Mouse (Mus musculus): ENCODE measurements around the gene Tmem147. TPM values are rescaled to one million over a fixed set of nuclear protein-coding genes. Genes with fewer than 3 reads are reported as not detected.

Gene Tmem147
- polyA plus RNA-seq, 1 experiment from 2014 or later = 181 TPM

GRCm38 (mm10) chr7:30683425-30683824 is 45.9 kb downstream of the Tmem147 start:
- WGBS = 44% methylated on average over 2 of the region's 2 CpGs
- H3K27me3 ChIP-seq (replicated peaks; ENCODE audit: control insufficient read depth, insufficient read depth, low read length) = no peaks in the 10 kb centered on the region
- no peak overlapping the region for H3K4me3 ChIP-seq (ENCODE audit: low read depth, low read length)
- H3K27ac ChIP-seq (ENCODE audit: low read depth, low read length) = no peak overlapping the region
- H3K9me3 ChIP-seq (ENCODE audit: control insufficient read depth, low read length) = no peaks in the 10 kb centered on the region
- no peaks in the 10 kb centered on the region for H3K4me1 ChIP-seq (replicated peaks; ENCODE audit: control insufficient read depth, insufficient read depth, low read length)
- H3K36me3 ChIP-seq (ENCODE audit: control insufficient read depth, insufficient read depth, low read length) = no peaks in the 10 kb centered on the region
- DNase-seq (ENCODE audit: low spot score) (no peak), ATAC-seq (replicated peaks; ENCODE audit: low FRiP score) (no peak)
- H3K4me2 ChIP-seq = no peak overlapping the region
- no peak overlapping the region for H3K9ac ChIP-seq (ENCODE audit: low read depth, low read length)

DNA sequence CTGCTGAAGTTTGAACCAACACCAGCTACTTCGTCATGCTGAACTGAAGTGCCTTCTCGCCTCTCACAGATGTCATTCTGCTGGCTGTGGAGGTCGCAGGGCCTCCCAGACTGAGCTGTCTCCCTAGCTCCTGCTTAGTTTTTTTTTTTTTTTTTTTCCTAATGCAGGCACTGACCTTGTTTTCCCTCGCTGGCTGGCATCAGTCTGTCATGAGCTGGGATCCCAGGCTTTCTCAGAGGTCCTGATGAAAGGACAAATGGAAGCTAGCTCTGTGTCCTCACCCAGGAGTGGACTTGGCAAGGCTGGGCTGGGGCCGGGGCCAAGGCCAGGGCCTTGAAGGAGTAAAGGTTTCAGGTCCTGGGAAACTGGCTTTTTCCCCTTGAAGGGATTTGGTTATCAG is 47.4 kb downstream of the Tmem147 start:
- H3K9me3 ChIP-seq (ENCODE audit: control insufficient read depth, low read length) = no peaks in the 10 kb centered on the region
- DNase-seq (ENCODE audit: low spot score) = no peak
- no peaks in the 10 kb centered on the region for H3K4me1 ChIP-seq (replicated peaks; ENCODE audit: control insufficient read depth, insufficient read depth, low read length)
- no peaks in the 10 kb centered on the region for H3K27me3 ChIP-seq (replicated peaks; ENCODE audit: control insufficient read depth, insufficient read depth, low read length)
- ATAC-seq (replicated peaks; ENCODE audit: low FRiP score) = no peak
- H3K4me2 ChIP-seq = no peak overlapping the region
- H3K36me3 ChIP-seq (ENCODE audit: control insufficient read depth, insufficient read depth, low read length) = no peaks in the 10 kb centered on the region
- H3K9ac ChIP-seq (ENCODE audit: low read depth, low read length) = no peak overlapping the region
- WGBS = 68% methylated on average over 5 of the region's 5 CpGs
- H3K4me3 ChIP-seq (ENCODE audit: low read depth, low read length) = no peak overlapping the region
- no peak overlapping the region for H3K27ac ChIP-seq (ENCODE audit: low read depth, low read length)

- WGBS = 72% methylated on average over 5 of the region's 5 CpGs
- no peak for ATAC-seq (replicated peaks; ENCODE audit: low FRiP score)
- H3K9me3 ChIP-seq (ENCODE audit: control insufficient read depth, low read length) = no peaks in the 10 kb centered on the region
- H3K27ac ChIP-seq (ENCODE audit: low read depth, low read length) = no peak overlapping the region
- H3K9ac ChIP-seq (ENCODE audit: low read depth, low read length) = no peak overlapping the region
- no peaks in the 10 kb centered on the region for H3K27me3 ChIP-seq (replicated peaks; ENCODE audit: control insufficient read depth, insufficient read depth, low read length)
- no peak overlapping the region for H3K4me2 ChIP-seq
- no peaks in the 10 kb centered on the region for H3K36me3 ChIP-seq (ENCODE audit: control insufficient read depth, insufficient read depth, low read length)
- H3K4me1 ChIP-seq (replicated peaks; ENCODE audit: control insufficient read depth, insufficient read depth, low read length) = no peaks in the 10 kb centered on the region
- no peak for DNase-seq (ENCODE audit: low spot score)
- no peak overlapping the region for H3K4me3 ChIP-seq (ENCODE audit: low read depth, low read length)
Measured at GRCm38 (mm10) chr7:30678263-30678975, 50.9 kb downstream of the Tmem147 start.

Other genes starting within 250 kb of the Tmem147 start
- gene Prodh2, start 235.9 kb downstream of the Tmem147 start, polyA plus RNA-seq (2014; fragmentation: Nextera tagmentation; extraction: Ambion mirVana) = 19.0 and 19.5 TPM in 2 replicates
- 7.1 and 7.5 TPM in 2 replicates for gene Arhgap33, start 194.5 kb downstream of the Tmem147 start, polyA plus RNA-seq (2014; fragmentation: Nextera tagmentation; extraction: Ambion mirVana)
- gene Hspb6, start 177.4 kb downstream of the Tmem147 start, polyA plus RNA-seq (2014; fragmentation: Nextera tagmentation; extraction: Ambion mirVana) = 3.9 and 5.4 TPM in 2 replicates
- gene Proser3, start 177.2 kb downstream of the Tmem147 start, polyA plus RNA-seq (2014; fragmentation: Nextera tagmentation; extraction: Ambion mirVana) = 10.7 and 13.0 TPM in 2 replicates
- 38.7 and 41.0 TPM in 2 replicates for gene Lin37, start 169.7 kb downstream of the Tmem147 start, polyA plus RNA-seq (2014; fragmentation: Nextera tagmentation; extraction: Ambion mirVana)
- 71.0 and 73.1 TPM in 2 replicates for gene U2af1l4, start 166.2 kb downstream of the Tmem147 start, polyA plus RNA-seq (2014; fragmentation: Nextera tagmentation; extraction: Ambion mirVana)
- 6.8 and 8.0 TPM in 2 replicates for gene Gm49396, start 166.2 kb downstream of the Tmem147 start, polyA plus RNA-seq (2014; fragmentation: Nextera tagmentation; extraction: Ambion mirVana)
- 85.2 and 102 TPM in 2 replicates for gene Psenen, start 165.9 kb downstream of the Tmem147 start, polyA plus RNA-seq (2014; fragmentation: Nextera tagmentation; extraction: Ambion mirVana)
- 3.1 and 3.7 TPM in 2 replicates for gene Igflr1, start 164.1 kb downstream of the Tmem147 start, polyA plus RNA-seq (2014; fragmentation: Nextera tagmentation; extraction: Ambion mirVana)
- gene Kmt2b, start 140.8 kb downstream of the Tmem147 start, polyA plus RNA-seq (2014; fragmentation: Nextera tagmentation; extraction: Ambion mirVana) = 7.4 and 11.4 TPM in 2 replicates
- gene Zbtb32, start 130.6 kb downstream of the Tmem147 start, polyA plus RNA-seq (2014; fragmentation: Nextera tagmentation; extraction: Ambion mirVana) = 0.25 and 0.62 TPM in 2 replicates
- 0.66 and 1.5 TPM in 2 replicates for gene Upk1a, start 116.7 kb downstream of the Tmem147 start, polyA plus RNA-seq (2014; fragmentation: Nextera tagmentation; extraction: Ambion mirVana)
- gene Cox6b1, start 103.4 kb downstream of the Tmem147 start, polyA plus RNA-seq (2014; fragmentation: Nextera tagmentation; extraction: Ambion mirVana) = 809 and 909 TPM in 2 replicates
- 0.16 and 0.17 TPM in 2 replicates for gene Etv2, start 93.7 kb downstream of the Tmem147 start, polyA plus RNA-seq (2014; fragmentation: Nextera tagmentation; extraction: Ambion mirVana)
- gene Rbm42, start 79.2 kb downstream of the Tmem147 start, polyA plus RNA-seq (2014; fragmentation: Nextera tagmentation; extraction: Ambion mirVana) = 101 TPM in 2 replicates
- 64.3 and 65.6 TPM in 2 replicates for gene Haus5, start 64.5 kb downstream of the Tmem147 start, polyA plus RNA-seq (2014; fragmentation: Nextera tagmentation; extraction: Ambion mirVana)
- gene Pmis2, start 57.9 kb downstream of the Tmem147 start, polyA plus RNA-seq (2014; fragmentation: Nextera tagmentation; extraction: Ambion mirVana) = not detected in 2 replicates
- gene 2200002J24Rik, start 30.6 kb downstream of the Tmem147 start, polyA plus RNA-seq (2014; fragmentation: Nextera tagmentation; extraction: Ambion mirVana) = 0.53 TPM in 1 of 2 replicates, not detected in the other
- gene Atp4a, start 17.3 kb downstream of the Tmem147 start, polyA plus RNA-seq (2014; fragmentation: Nextera tagmentation; extraction: Ambion mirVana) = 1.5 and 1.9 TPM in 2 replicates
- gene Gapdhs, start 14.1 kb upstream of the Tmem147 start, polyA plus RNA-seq (2014; fragmentation: Nextera tagmentation; extraction: Ambion mirVana) = 0.31 and 0.44 TPM in 2 replicates
- 0.07 and 0.21 TPM in 2 replicates for gene Sbsn, start 21.9 kb upstream of the Tmem147 start, polyA plus RNA-seq (2014; fragmentation: Nextera tagmentation; extraction: Ambion mirVana)
- not detected in 2 replicates for gene Dmkn, start 34.2 kb upstream of the Tmem147 start, polyA plus RNA-seq (2014; fragmentation: Nextera tagmentation; extraction: Ambion mirVana)
- not detected in 2 replicates for gene Krtdap, start 58.4 kb upstream of the Tmem147 start, polyA plus RNA-seq (2014; fragmentation: Nextera tagmentation; extraction: Ambion mirVana)
- gene Ffar2, start 94.2 kb upstream of the Tmem147 start, polyA plus RNA-seq (2014; fragmentation: Nextera tagmentation; extraction: Ambion mirVana) = 0.36 and 0.47 TPM in 2 replicates
- gene Ffar3, start 126.6 kb upstream of the Tmem147 start, polyA plus RNA-seq (2014; fragmentation: Nextera tagmentation; extraction: Ambion mirVana) = not detected in 2 replicates
- gene Ffar1, start 132.0 kb upstream of the Tmem147 start, polyA plus RNA-seq (2014; fragmentation: Nextera tagmentation; extraction: Ambion mirVana) = not detected in 2 replicates
- 0.07 TPM in 1 of 2 replicates, not detected in the other for gene Cd22, start 150.8 kb upstream of the Tmem147 start, polyA plus RNA-seq (2014; fragmentation: Nextera tagmentation; extraction: Ambion mirVana)
- 0.08 and 0.23 TPM in 2 replicates for gene Mag, start 185.3 kb upstream of the Tmem147 start, polyA plus RNA-seq (2014; fragmentation: Nextera tagmentation; extraction: Ambion mirVana)
- not detected in 2 replicates for gene Hamp2, start 195.1 kb upstream of the Tmem147 start, polyA plus RNA-seq (2014; fragmentation: Nextera tagmentation; extraction: Ambion mirVana)
- not detected in 2 replicates for gene Hamp, start 214.5 kb upstream of the Tmem147 start, polyA plus RNA-seq (2014; fragmentation: Nextera tagmentation; extraction: Ambion mirVana)
- 17.8 and 19.9 TPM in 2 replicates for gene Usf2, start 227.3 kb upstream of the Tmem147 start, polyA plus RNA-seq (2014; fragmentation: Nextera tagmentation; extraction: Ambion mirVana)
- 39.7 and 43.0 TPM in 2 replicates for gene Lsr, start 243.9 kb upstream of the Tmem147 start, polyA plus RNA-seq (2014; fragmentation: Nextera tagmentation; extraction: Ambion mirVana)
- gene Fam187b, start 244.2 kb upstream of the Tmem147 start, polyA plus RNA-seq (2014; fragmentation: Nextera tagmentation; extraction: Ambion mirVana) = 3.2 and 4.1 TPM in 2 replicates